Mouse (Mus musculus) R1 (cell line): ENCODE data around the gene Slc9b2.

Experiments
- DNase-seq: peaks from one replicate; pipeline ENCODE4 v3.0.0-alpha.2; 2018; ENCODE audit warnings: low read depth, low spot score

Slc9b2 gene

GRCm38 (mm10) chr3:135312916-135313491 lies 5.5 kb downstream of the Slc9b2 start:
- no peak for DNase-seq

DNA sequence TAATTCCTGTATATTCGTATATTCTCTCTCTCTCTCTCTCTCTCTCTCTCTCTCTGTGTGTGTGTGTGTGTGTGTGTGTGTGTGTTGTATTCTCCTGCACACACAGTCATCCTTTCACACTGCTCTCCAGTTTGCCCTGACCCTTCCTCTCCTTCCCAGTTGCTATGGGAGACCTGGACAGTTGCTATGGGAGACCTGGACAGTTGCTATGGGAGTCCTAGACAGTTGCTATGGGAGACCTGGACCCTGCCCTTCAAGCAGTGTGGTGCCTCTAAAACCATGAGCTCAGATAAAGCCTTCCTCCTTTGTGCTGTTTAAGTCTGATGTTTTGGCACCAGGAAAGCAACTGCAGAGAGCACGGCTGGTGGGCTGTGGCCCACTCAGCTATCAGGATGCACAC lies 6.2 kb downstream of the Slc9b2 start:
- DNase-seq: peak; percentile 89

- DNase-seq: peak; percentile 86
These were observed 7.3 kb downstream of the Slc9b2 start for GRCm38 (mm10) chr3:135314811-135315210.

DNA sequence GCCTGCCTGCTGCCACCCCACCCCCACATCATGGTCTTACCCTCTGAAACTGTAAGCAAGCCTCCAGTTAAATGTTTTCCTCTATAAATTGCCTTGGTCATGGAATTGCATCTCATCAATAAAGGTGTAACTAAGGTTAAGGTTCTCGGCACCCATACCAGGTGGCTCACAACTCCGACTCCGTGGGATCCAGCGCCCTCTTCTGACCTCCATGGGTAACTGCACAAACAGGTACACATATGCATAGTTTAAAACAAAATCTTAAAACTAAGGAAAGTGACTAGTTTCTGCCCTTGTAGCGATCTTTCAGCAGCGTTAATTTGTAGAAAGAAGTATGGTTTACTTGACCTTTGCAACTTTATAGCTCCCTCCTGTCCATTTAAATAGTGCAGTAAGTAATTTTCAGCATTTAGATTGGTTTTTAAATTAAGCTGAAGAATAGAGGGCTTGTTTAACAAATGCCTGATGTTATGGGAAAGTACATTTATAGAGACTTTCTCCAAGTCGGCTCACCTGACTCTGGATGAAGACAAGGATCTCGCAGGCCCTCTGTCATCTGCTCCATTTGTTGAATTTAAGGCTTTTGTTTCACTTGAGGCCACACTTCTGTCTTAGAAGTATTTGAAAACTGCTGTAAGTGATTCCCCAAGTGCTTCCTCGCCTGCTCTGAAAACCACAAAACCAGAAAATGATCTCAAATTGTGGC lies 8.4 kb downstream of the Slc9b2 start:
- DNase-seq: peak; percentile 79

DNA sequence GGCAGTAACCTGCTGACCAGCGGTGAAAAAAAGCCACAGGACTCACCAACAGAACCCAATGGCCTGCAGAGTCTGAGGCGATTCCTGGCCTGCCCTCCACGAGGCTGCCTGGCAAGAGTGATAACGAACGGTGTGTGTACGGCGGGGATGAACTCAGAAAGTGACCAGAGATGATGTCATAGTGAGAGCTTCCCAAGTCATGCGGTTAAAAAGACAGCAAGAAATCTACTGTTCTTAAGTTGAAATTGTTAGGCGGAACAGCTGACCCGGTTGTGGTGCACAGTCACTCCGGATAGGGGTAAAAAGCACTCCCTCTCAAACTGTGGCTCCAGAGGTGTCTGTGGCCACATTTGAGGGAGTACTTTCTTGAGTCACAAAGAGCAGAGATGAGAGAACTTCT lies 10.8 kb downstream of the Slc9b2 start:
- peak; percentile 30 for DNase-seq

DNA sequence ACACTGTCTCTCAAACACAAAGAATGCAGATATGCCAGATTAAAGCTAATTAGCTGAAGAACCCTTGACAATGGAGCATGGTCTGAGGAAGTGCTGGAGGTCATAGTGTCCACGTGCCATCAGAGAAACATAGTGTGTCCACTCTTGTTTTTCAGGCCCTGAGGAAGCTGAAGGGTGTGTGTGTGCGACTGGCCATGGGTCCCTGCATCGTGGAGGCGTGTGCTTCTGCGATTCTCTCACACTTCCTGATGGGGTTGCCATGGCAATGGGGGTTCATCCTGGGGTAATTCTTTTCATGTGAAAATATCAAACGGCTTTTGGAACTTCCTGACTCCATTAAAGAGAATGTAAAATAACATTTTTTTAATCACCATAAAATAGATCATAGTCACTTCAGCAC lies 16.9 kb downstream of the Slc9b2 start:
- no peak for DNase-seq

- peak; percentile 61 for DNase-seq
These were observed 19.7 kb downstream of the Slc9b2 start for GRCm38 (mm10) chr3:135327176-135327575.

DNA sequence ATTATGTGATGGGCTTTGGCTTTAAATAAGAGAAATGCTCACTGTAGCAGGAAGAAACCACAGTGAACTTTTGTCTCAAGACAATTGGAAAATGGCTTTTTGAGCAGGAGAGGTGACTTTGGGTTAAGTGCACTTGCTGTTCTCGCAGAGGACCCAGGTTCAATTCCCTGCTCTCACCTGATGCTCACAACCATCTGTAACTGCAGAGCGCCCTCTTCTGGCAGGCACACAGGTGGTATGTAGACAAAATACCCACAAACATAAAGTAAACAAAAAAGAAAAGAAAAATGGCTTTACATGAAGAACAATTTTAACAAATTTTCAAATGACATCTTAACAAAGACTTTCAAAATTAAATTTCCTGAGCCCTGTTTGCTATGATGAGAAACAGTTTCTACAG lies 20.1 kb downstream of the Slc9b2 start:
- DNase-seq: peak; percentile 75

GRCm38 (mm10) chr3:135328560-135328959 lies 21.1 kb downstream of the Slc9b2 start:
- DNase-seq: peak; percentile 87

- peak; percentile 78 for DNase-seq
These were observed 25.2 kb downstream of the Slc9b2 start for GRCm38 (mm10) chr3:135332691-135333090.

DNA sequence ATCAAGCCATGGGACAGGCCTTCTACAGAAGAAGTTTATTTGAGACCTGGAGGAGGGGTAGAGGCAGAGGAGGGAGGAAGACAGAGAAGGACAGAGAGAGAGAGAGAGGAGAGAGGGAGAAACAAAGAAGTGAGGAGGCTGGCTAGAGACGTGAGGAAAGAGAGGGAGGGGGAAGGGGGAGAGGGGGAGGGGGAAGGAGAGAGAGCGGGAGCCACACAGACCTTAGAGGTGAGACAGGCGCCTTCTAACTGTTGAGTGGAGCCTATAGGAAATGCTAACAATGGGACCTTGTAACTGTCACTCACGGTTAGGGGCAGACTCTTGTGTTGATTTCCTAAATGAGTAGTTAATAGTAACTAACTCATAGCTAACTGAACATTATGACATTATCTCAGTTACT lies 26.3 kb downstream of the Slc9b2 start:
- DNase-seq: peak; percentile 64

GRCm38 (mm10) chr3:135347739-135348264 lies 40.3 kb downstream of the Slc9b2 start, which contains the start of gene Slc9b1:
Slc9b1 (plus strand) TSS chr3:135348029.
- DNase-seq: peak; percentile 82

DNA sequence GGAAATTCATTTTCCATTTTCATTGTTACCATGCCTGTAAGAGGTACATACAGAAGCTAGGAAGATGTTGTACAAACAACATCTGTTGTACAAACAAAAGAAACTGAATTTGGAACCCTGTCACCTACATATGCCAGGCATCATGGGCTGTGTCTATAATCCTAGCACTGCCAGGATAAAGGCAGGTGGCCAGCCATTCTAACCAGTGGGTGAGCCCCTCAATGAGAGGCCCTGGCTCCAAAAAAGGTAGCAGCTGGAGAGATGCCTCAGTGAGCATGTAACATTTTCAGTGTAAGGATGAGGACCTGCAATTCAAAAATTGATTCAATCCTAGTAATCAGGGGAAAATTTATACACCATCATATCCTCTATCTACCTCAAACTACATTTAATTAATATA lies 41.5 kb downstream of the Slc9b2 start:
- DNase-seq: no peak

GRCm38 (mm10) chr3:135351857-135352256 lies 44.4 kb downstream of the Slc9b2 start:
- DNase-seq: no peak

GRCm38 (mm10) chr3:135357394-135357793 lies 49.9 kb downstream of the Slc9b2 start:
- no peak for DNase-seq

GRCm38 (mm10) chr3:135375836-135376235 lies 68.3 kb downstream of the Slc9b2 start:
- DNase-seq: no peak

- no peak for DNase-seq
These were observed 69.9 kb downstream of the Slc9b2 start for GRCm38 (mm10) chr3:135377445-135377844.

GRCm38 (mm10) chr3:135379868-135380267 lies 72.4 kb downstream of the Slc9b2 start:
- no peak for DNase-seq

- no peak for DNase-seq
These were observed 85.7 kb downstream of the Slc9b2 start for GRCm38 (mm10) chr3:135393186-135393585.
